Mouse (Mus musculus): ENCODE measurements around the gene Klre1.
"Not testable (repeated sequence)": the region's sequence is repeated elsewhere in the genome, so short reads cannot be mapped to it uniquely, and the experiment has no call there.

The Klre1 gene

DNA sequence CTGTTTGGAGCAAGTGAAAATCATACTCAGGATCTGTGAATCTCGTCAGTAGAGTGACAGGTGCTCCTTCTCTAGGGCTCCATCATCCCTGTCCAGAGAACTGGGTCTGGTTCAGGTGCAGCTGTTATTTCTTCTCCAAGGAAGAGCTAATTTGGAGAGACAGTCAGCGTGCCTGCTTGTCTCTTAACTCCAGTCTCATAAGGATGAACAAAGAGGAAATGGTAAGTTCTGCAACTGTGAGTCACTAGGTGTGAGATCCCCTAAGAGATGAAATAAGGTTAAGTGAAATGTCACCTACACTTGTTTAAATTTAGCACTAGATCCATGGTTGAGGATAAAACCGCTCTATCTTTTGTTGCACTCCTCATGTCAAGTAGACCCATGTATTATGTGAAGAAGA lies 5.3 kb downstream of the Klre1 start:
- DNase-seq (ENCODE audit: low spot score), result no peak

DNA sequence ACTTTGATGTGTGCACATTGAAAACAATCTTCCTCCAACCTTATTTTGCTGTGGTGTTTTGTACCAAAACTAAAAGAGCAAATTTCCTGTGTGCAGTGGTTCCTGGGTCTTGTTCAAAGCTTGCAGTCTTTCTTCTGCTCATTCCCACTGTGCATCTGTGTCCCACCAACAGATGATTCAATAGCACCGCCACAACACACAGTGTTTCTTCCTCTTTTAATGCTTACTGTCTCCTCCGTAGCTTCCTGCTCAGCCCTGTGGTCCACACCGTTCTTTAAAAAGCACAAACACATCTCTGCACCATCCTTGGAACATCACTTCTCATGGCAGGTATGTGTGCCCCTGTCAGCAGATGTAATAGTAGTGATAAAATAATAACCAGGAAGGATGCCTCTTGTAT lies 13.8 kb downstream of the Klre1 start, which contains the start of gene Klrd1:
Klrd1 (plus strand) TSS at position 275 of the 400 bp plus-strand sequence.
- no peak for DNase-seq (ENCODE audit: low spot score)

DNA sequence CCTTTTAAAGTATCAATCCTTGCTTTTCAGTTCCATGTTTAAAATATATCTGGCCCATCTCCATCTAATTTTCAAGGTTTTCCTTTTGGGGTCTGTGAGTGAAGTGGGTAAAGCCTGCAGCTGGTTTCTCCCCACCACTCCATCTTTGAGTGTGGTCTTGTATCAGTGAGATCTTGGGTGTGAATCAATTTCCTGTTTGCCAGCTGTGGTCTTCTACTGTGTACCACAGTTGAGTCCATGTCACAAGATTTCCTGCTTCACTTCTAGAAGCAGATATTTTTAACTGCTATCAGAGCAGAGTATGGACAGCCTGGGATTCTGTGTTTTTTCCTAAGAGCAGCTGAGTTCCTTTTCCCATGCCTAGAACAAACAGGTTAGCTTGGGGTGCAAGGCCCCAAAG lies 30.7 kb downstream of the Klre1 start:
- DNase-seq (ENCODE audit: low spot score), result no peak

DNA sequence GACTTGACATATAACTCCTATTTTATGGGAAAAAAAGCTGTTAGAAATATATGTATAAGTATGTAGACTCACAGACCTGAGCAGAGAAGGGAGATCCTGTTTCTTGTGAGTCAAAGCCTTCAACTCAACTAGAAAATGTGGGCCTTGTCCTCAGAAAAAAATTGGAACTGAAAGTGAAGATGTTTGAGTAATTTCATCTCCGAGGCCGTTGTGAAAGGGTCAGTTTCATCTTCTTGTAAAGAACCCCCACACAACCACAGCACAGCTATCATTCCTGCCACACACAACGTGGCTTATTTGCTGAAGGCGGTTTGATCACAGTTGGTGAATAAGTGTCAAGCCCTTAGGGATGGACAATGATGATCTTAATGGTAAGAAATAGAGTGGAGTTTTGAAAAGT lies 46.0 kb downstream of the Klre1 start, which contains the start of gene Klrk1:
Klrk1 (minus strand) TSS at position 130 of the 400 bp plus-strand sequence.
- no peak for DNase-seq (ENCODE audit: low spot score)

DNA sequence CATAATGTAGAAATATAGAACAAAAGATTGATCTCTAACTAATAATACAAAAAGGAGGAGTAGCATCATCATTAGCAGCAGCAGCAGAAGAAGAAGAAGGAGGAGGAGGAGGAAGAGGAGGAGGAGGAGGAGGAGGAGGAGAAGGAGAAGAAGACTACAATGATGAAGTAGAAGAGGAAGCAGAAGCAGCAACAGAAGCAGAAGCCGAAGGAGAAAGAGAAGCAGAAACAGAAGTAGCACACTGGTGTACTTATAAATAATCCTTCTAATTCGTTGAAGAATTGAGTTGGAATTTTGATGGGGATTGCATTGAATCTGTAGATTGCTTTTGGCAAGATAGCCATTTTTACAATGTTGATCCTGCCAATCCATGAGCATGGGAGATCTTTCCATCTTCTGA lies 53.3 kb downstream of the Klre1 start:
- DNase-seq (ENCODE audit: low spot score), result not testable (repeated sequence)
